Mouse (Mus musculus) intestine, postnatal 0 days (tissue): ENCODE data around the gene Zc3h13. TPM values are rescaled to one million over a fixed set of nuclear protein-coding genes. Genes with fewer than 3 reads are reported as not detected.

Experiments used
- ATAC-seq: fragments of 200-750 bp; cut with Nextera tagmentation; 2 replicates; pipeline ENCODE4 v1.8.0; 2017; ENCODE audit warnings: mild to moderate bottlenecking, moderate TSS enrichment, moderate library complexity
- H3K27ac ChIP-seq: fragments of 300-500 bp; sonication (generic); 2 replicates; pipeline ENCODE4 v1.5.1; 2014; ENCODE audit warnings: mild to moderate bottlenecking, low read depth, low read length, moderate library complexity
- H3K27me3 ChIP-seq: fragments of 300-500 bp; sonication (generic); replicated peaks from 2 replicates; pipeline ENCODE4 v1.6.1; 2014; ENCODE audit warnings: low read length, mixed read lengths; ENCODE audit not compliant: control insufficient read depth, insufficient read depth
- H3K36me3 ChIP-seq: fragments of 300-500 bp; sonication (generic); 2 replicates; pipeline ENCODE4 v1.6.1; 2014; ENCODE audit warnings: mild to moderate bottlenecking, moderate library complexity; ENCODE audit not compliant: control insufficient read depth, insufficient read depth
- H3K4me1 ChIP-seq: fragments of 300-500 bp; sonication (generic); replicated peaks from 2 replicates; pipeline ENCODE4 v1.6.1; 2014; ENCODE audit warnings: antibody characterized with exemption, low read length, mixed read lengths; ENCODE audit not compliant: control insufficient read depth, insufficient read depth
- H3K4me2 ChIP-seq: fragments of 300-500 bp; sonication (generic); replicated peaks from 2 replicates; pipeline ENCODE4 v1.6.1; 2014; ENCODE audit warnings: low read depth, mild to moderate bottlenecking, moderate library complexity
- H3K4me3 ChIP-seq: fragments of 300-500 bp; sonication (generic); 2 replicates; pipeline ENCODE4 v1.5.1; 2014; ENCODE audit warnings: low read depth, low read length
- H3K9ac ChIP-seq: fragments of 300-500 bp; sonication (generic); 2 replicates; pipeline ENCODE4 v1.6.1; 2014; ENCODE audit warnings: mild to moderate bottlenecking, low read depth, low read length
- H3K9me3 ChIP-seq: fragments of 300-500 bp; sonication (generic); 2 replicates; pipeline ENCODE4 v1.6.1; 2016; ENCODE audit warnings: mixed run types; ENCODE audit not compliant: control insufficient read depth
- CTCF ChIP-seq: sonication (generic); IDR thresholded peaks from 2 replicates; pipeline ENCODE4 v1.5.1; 2016; ENCODE audit warnings: low read depth, mild to moderate bottlenecking, control low read depth, antibody characterized with exemption, moderate library complexity
- WGBS: fragments of 180-500 bp; shearing (Covaris S2); extraction: QIAGEN DNeasy Blood & Tissue Kit; methylation state at CpG from one replicate; pipeline ENCODE4 v1.1.7; 2014; 5-methylcytosine and 5-hydroxymethylcytosine counted together
- polyA plus RNA-seq: library from polyadenylated mRNA; unstranded; fragments of >200 nt; fragmentation: Nextera tagmentation; extraction: Ambion mirVana; gene quantifications from 2 replicates; pipeline ENCODE4 v1.2.1, GENCODE M21; 2015

Zc3h13 gene
- polyA plus RNA-seq, 1 experiment from 2014 or later, result 18.7 TPM

DNA sequence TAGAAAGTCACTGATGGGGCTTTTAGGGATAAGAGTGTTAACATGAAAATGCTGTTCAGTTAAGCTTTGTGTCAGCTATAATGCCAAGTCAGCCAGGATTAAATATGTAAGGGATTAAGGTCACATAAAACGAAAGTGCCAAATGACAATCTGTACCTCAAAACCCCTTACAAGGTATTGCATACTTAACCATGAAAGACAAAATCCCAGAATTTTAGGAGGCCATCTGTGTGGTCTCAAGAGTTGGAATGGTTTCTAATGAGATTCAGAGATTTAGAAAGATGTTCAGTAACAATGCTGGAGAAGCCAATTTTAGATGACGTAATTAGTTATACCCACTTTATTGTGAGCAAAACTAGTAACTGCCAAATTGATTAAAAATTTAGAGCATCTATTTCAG is 30.3 kb downstream of the Zc3h13 start:
- 94% methylated on average over 2 of the region's 2 CpGs for WGBS
- no peak for ATAC-seq
- no peaks in the 10 kb centered on the region for H3K4me1 ChIP-seq

GRCm38 (mm10) chr14:75318736-75319135 is 34.6 kb downstream of the Zc3h13 start:
- H3K27me3 ChIP-seq, result no peaks in the 10 kb centered on the region

More for the DNA sequence above, 30.3 kb downstream of the Zc3h13 start:
- no peaks in the 10 kb centered on the region for H3K27me3 ChIP-seq
- H3K4me3 ChIP-seq, result no peak overlapping the region
- no peak overlapping the region for H3K4me2 ChIP-seq
- no peak for TF ChIP-seq CTCF
- H3K9ac ChIP-seq, result no peak overlapping the region
- peaks cover 9% of the 10 kb centered on the region; the same call in 1 of the 2 replicates for H3K36me3 ChIP-seq
- H3K27ac ChIP-seq, result no peak overlapping the region
- H3K9me3 ChIP-seq, result no peaks in the 10 kb centered on the region

GRCm38 (mm10) chr14:75320269-75320668 is 36.1 kb downstream of the Zc3h13 start:
- no peak for TF ChIP-seq CTCF
- 91% methylated on average over 5 of the region's 5 CpGs for WGBS
- H3K9ac ChIP-seq, result no peak overlapping the region
- H3K4me2 ChIP-seq, result no peak overlapping the region
- peaks cover 26% of the 10 kb centered on the region for H3K36me3 ChIP-seq
- no peaks in the 10 kb centered on the region for H3K4me1 ChIP-seq
- ATAC-seq, result no peak
- no peaks in the 10 kb centered on the region for H3K27me3 ChIP-seq
- no peak overlapping the region for H3K4me3 ChIP-seq
- no peak overlapping the region for H3K27ac ChIP-seq
- no peaks in the 10 kb centered on the region for H3K9me3 ChIP-seq

More at GRCm38 (mm10) chr14:75318736-75319135, 34.6 kb downstream of the Zc3h13 start:
- H3K9ac ChIP-seq, result no peak overlapping the region
- ATAC-seq, result no peak
- 89% methylated on average over 2 of the region's 2 CpGs for WGBS
- H3K9me3 ChIP-seq, result no peaks in the 10 kb centered on the region
- no peak overlapping the region for H3K4me2 ChIP-seq
- H3K36me3 ChIP-seq, result peaks cover 22% of the 10 kb centered on the region
- H3K4me3 ChIP-seq, result no peak overlapping the region
- TF ChIP-seq CTCF, result no peak
- no peaks in the 10 kb centered on the region for H3K4me1 ChIP-seq
- no peak overlapping the region for H3K27ac ChIP-seq

GRCm38 (mm10) chr14:75323354-75323753 is 39.2 kb downstream of the Zc3h13 start:
- H3K4me2 ChIP-seq, result no peak overlapping the region
- no peak overlapping the region for H3K4me3 ChIP-seq
- H3K9me3 ChIP-seq, result no peaks in the 10 kb centered on the region
- ATAC-seq, result no peak
- H3K4me1 ChIP-seq, result no peaks in the 10 kb centered on the region
- no peaks in the 10 kb centered on the region for H3K27me3 ChIP-seq
- no peak overlapping the region for H3K9ac ChIP-seq
- H3K27ac ChIP-seq, result no peak overlapping the region
- no peak for TF ChIP-seq CTCF
- H3K36me3 ChIP-seq, result peaks cover 34% of the 10 kb centered on the region
- WGBS, result 96% methylated on average over 32 of the region's 32 CpGs

- no peak overlapping the region for H3K4me3 ChIP-seq
- H3K9me3 ChIP-seq, result no peaks in the 10 kb centered on the region
- H3K4me1 ChIP-seq, result no peaks in the 10 kb centered on the region
- H3K36me3 ChIP-seq, result peaks cover 55% of the 10 kb centered on the region
- ATAC-seq, result no peak
- no peak overlapping the region for H3K4me2 ChIP-seq
- TF ChIP-seq CTCF, result no peak
- H3K27me3 ChIP-seq, result no peaks in the 10 kb centered on the region
- H3K27ac ChIP-seq, result no peak overlapping the region
- WGBS, result 85% methylated on average over 8 of the region's 8 CpGs
- no peak overlapping the region for H3K9ac ChIP-seq
Measured at GRCm38 (mm10) chr14:75328062-75328461, 43.9 kb downstream of the Zc3h13 start.

- no peak overlapping the region for H3K27ac ChIP-seq
- no peak overlapping the region for H3K9ac ChIP-seq
- H3K27me3 ChIP-seq, result no peaks in the 10 kb centered on the region
- TF ChIP-seq CTCF, result peak; percentile 69
- H3K36me3 ChIP-seq, result peaks cover 50% of the 10 kb centered on the region
- H3K9me3 ChIP-seq, result no peaks in the 10 kb centered on the region
- no peak overlapping the region for H3K4me3 ChIP-seq
- no peak overlapping the region for H3K4me2 ChIP-seq
- H3K4me1 ChIP-seq, result no peaks in the 10 kb centered on the region
- 86% methylated on average over 6 of the region's 6 CpGs for WGBS
- ATAC-seq, result no peak
Measured at GRCm38 (mm10) chr14:75330621-75331020, 46.4 kb downstream of the Zc3h13 start.

DNA sequence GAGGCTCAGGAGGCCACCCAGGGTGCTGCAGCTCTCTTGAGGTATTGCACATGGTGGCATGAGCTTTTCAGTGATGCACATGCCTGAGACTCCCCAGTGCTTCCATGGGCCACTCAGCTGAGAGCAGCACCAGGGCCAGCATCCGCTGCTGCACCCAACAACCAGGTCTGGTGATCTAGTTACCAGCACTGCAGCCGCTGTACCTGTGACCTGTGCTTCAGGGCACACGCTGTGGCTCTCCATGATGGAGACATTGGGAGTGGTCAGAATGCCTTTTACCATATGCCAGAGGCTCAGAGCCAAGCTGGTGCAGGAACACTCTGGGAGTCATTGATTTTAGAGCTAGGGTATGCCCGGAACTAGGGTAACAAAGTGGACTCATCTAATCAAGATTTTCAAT is 50.1 kb downstream of the Zc3h13 start:
- no peak overlapping the region for H3K4me3 ChIP-seq
- no peak for ATAC-seq
- H3K36me3 ChIP-seq, result peaks cover 57% of the 10 kb centered on the region

More for the DNA sequence above, 50.1 kb downstream of the Zc3h13 start:
- Histone ChIP-seq H3K9me3 (no peaks in the 10 kb centered on the region), H3K4me1 (no peaks in the 10 kb centered on the region), H3K4me2 (no peak overlapping the region), H3K27me3 (no peaks in the 10 kb centered on the region), H3K9ac (no peak overlapping the region), H3K27ac (no peak overlapping the region)
- 95% methylated on average over 4 of the region's 4 CpGs for WGBS
- TF ChIP-seq CTCF, result no peak
